Mouse (Mus musculus): ENCODE measurements around the gene Spint3.

DNA sequence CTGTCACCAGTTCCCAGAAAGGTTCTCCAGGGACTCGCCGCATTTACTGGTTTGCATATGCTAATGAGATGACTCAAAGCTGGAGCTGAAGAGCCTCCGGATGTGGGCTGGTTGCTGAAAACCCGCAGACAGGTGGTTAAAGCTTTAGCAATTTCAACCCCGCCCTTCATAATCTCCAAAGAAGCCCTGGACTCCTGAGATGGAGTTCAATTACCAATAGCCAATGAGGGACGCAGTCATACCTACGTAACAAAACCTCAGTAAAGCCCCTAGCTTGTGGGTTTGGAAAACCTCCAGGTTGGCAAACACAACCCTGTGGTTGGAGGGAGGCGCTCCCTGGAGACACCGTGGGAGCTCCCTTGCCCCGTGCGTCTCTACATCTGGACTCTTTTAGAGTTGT lies 51.4 kb downstream of the Spint3 start:
- TF ChIP-seq EP300 (IDR thresholded peaks at IDR 0.05; ENCODE audit: low read depth) (0 out of 2 replicates have a peak, but pooled peaks have one; percentile 23), CTCF (IDR thresholded peaks at IDR 0.05; ENCODE audit: low read depth) (no peak)
